Mouse (Mus musculus) induced T-regulatory cell, adult 2 months (primary cell): ENCODE measurements around the gene Auh.

Experiments
- DNase-seq: peaks from one replicate; pipeline ENCODE4 v3.0.0-alpha.2; 2012; ENCODE audit warnings: low read depth

Gene Auh

GRCm38 (mm10) chr13:52878823-52879222 lies 50.7 kb downstream of the Auh start:
- DNase-seq, result no peak

- no peak for DNase-seq
Observed at GRCm38 (mm10) chr13:52875541-52876325, 53.7 kb downstream of the Auh start.

GRCm38 (mm10) chr13:52875089-52875488 lies 54.4 kb downstream of the Auh start:
- DNase-seq, result peak; percentile 60

- peak; percentile 60 for DNase-seq
Observed at GRCm38 (mm10) chr13:52874338-52874737, 55.1 kb downstream of the Auh start.

- no peak for DNase-seq
Observed at GRCm38 (mm10) chr13:52873923-52874322, 55.6 kb downstream of the Auh start.

GRCm38 (mm10) chr13:52866005-52866792 lies 63.3 kb downstream of the Auh start:
- DNase-seq, result no peak

GRCm38 (mm10) chr13:52863436-52863835 lies 66.0 kb downstream of the Auh start:
- no peak for DNase-seq

- DNase-seq, result peak; percentile 55
Observed at GRCm38 (mm10) chr13:52860006-52860685, 69.3 kb downstream of the Auh start.

- no peak for DNase-seq
Observed at GRCm38 (mm10) chr13:52859065-52859820, 70.2 kb downstream of the Auh start.

GRCm38 (mm10) chr13:52858373-52858772 lies 71.1 kb downstream of the Auh start:
- DNase-seq, result no peak

- no peak for DNase-seq
Observed at GRCm38 (mm10) chr13:52857781-52858180, 71.7 kb downstream of the Auh start.

- no peak for DNase-seq
Observed at GRCm38 (mm10) chr13:52853536-52853935, 75.9 kb downstream of the Auh start.

- DNase-seq, result no peak
Observed at GRCm38 (mm10) chr13:52851886-52852285, 77.6 kb downstream of the Auh start.

- peak; percentile 44 for DNase-seq
Observed at GRCm38 (mm10) chr13:52850024-52850723, 79.3 kb downstream of the Auh start.

- no peak for DNase-seq
Observed at GRCm38 (mm10) chr13:52849394-52849801, 80.1 kb downstream of the Auh start.

- DNase-seq, result no peak
Observed at GRCm38 (mm10) chr13:52847481-52847880, 82.0 kb downstream of the Auh start.

- DNase-seq, result no peak
Observed at GRCm38 (mm10) chr13:52847071-52847470, 82.4 kb downstream of the Auh start.

GRCm38 (mm10) chr13:52845618-52846017 lies 83.9 kb downstream of the Auh start:
- no peak for DNase-seq

- no peak for DNase-seq
Observed at GRCm38 (mm10) chr13:52843536-52844178, 85.8 kb downstream of the Auh start.

GRCm38 (mm10) chr13:52836231-52836630 lies 93.2 kb downstream of the Auh start:
- DNase-seq, result no peak

- no peak for DNase-seq
Observed at GRCm38 (mm10) chr13:52834591-52834990, 94.9 kb downstream of the Auh start.
